Mouse (Mus musculus) lung, postnatal 0 days (tissue): ENCODE measurements around the gene Map4k2. TPM values are rescaled to one million over a fixed set of nuclear protein-coding genes. Genes with fewer than 3 reads are reported as not detected.

ENCODE experiments used
- ATAC-seq: fragments of 200-750 bp; cut with Nextera tagmentation; 2 replicates; pipeline ENCODE4 v1.8.0; 2017; ENCODE audit warnings: moderate library complexity
- DNase-seq: peaks from one replicate; pipeline ENCODE4 v3.0.0-alpha.2; 2016; ENCODE audit warnings: low spot score
- H3K27ac ChIP-seq: fragments of 300-500 bp; sonication (generic); 2 replicates; pipeline ENCODE4 v1.5.1; 2014; ENCODE audit warnings: antibody characterized with exemption, mild to moderate bottlenecking, low read length, mixed read lengths
- H3K27me3 ChIP-seq: fragments of 300-500 bp; sonication (generic); replicated peaks from 2 replicates; pipeline ENCODE4 v1.6.1; 2014; ENCODE audit warnings: low read length, mixed read lengths; ENCODE audit not compliant: insufficient read depth
- H3K36me3 ChIP-seq: fragments of 300-500 bp; sonication (generic); 2 replicates; pipeline ENCODE4 v1.6.1; 2014; ENCODE audit warnings: low read length, mixed read lengths; ENCODE audit not compliant: insufficient read depth
- H3K4me1 ChIP-seq: fragments of 300-500 bp; sonication (generic); 2 replicates; pipeline ENCODE4 v1.6.1; 2014; ENCODE audit warnings: antibody characterized with exemption, low read depth, low read length, mixed read lengths; ENCODE audit not compliant: insufficient read depth
- H3K4me2 ChIP-seq: fragments of 300-500 bp; sonication (generic); replicated peaks from 2 replicates; pipeline ENCODE4 v1.6.1; 2014; ENCODE audit warnings: low read depth, mild to moderate bottlenecking, low read length, moderate library complexity, mixed read lengths
- H3K4me3 ChIP-seq: fragments of 300-500 bp; sonication (generic); 2 replicates; pipeline ENCODE4 v1.5.1; 2014; ENCODE audit warnings: low read depth, low read length
- H3K9ac ChIP-seq: fragments of 300-500 bp; sonication (generic); replicated peaks from 2 replicates; pipeline ENCODE4 v1.6.1; 2014; ENCODE audit warnings: low read depth, mild to moderate bottlenecking
- H3K9me3 ChIP-seq: fragments of 300-500 bp; sonication (generic); 2 replicates; pipeline ENCODE4 v1.6.1; 2016; ENCODE audit warnings: low read length, mixed read lengths
- CTCF ChIP-seq: IDR thresholded peaks from 2 replicates; pipeline ENCODE4 v1.5.1; 2016; ENCODE audit warnings: antibody characterized with exemption, mild to moderate bottlenecking
- EP300 ChIP-seq: IDR thresholded peaks from 2 replicates; pipeline ENCODE4 v1.6.1; 2016; ENCODE audit warnings: antibody characterized with exemption, mild to moderate bottlenecking, control low read depth
- WGBS: fragments of 180-500 bp; shearing (Covaris S2); extraction: QIAGEN DNeasy Blood & Tissue Kit; methylation state at CpG from one replicate; pipeline ENCODE4 v1.1.7; 2014; 5-methylcytosine and 5-hydroxymethylcytosine counted together
- polyA plus RNA-seq: library from polyadenylated mRNA; unstranded; fragments of >200 nt; fragmentation: Nextera tagmentation; extraction: Ambion mirVana; gene quantifications from 2 replicates; pipeline ENCODE4 v1.2.1, GENCODE M21; 2015

The Map4k2 gene
- polyA plus RNA-seq, 1 experiment from 2014 or later = 22.5 TPM

DNA sequence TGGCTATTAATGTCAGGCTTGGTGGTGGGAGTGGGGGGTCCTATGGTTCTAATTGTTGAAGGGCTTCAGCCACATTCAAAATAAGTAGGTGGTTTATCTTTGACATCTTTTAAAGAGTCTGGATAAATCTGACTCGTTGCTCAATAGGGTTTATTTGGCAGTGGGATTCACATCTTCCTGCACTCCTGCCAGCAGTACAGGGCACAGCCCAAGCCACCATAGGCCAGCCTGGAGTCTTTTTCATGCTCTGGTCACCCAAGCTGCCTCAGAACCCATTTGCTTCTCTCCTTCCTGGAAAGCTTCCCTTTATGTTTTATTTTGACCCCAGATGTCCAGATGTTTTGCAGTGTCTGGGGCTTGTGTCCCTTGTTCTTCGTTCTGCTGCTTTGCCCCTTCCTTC lies 35.7 kb downstream of the Map4k2 start:
- ATAC-seq (no peak), DNase-seq (no peak)
- H3K9me3 ChIP-seq = no peaks in the 10 kb centered on the region
- H3K36me3 ChIP-seq = peaks cover 45% of the 10 kb centered on the region
- no peak overlapping the region for H3K4me2 ChIP-seq
- WGBS = 61% methylated on average over 2 of the region's 2 CpGs
- H3K4me3 ChIP-seq = no peak overlapping the region
- no peak overlapping the region for H3K9ac ChIP-seq
- TF ChIP-seq EP300 (no peak), CTCF (no peak)
- no peaks in the 10 kb centered on the region for H3K27me3 ChIP-seq
- H3K4me1 ChIP-seq = no peaks in the 10 kb centered on the region
- no peak overlapping the region for H3K27ac ChIP-seq

GRCm38 (mm10) chr19:6377327-6378040 lies 36.5 kb downstream of the Map4k2 start:
- H3K4me2 ChIP-seq = no peak overlapping the region
- H3K9me3 ChIP-seq = no peaks in the 10 kb centered on the region
- DNase-seq (no peak), ATAC-seq (no peak)
- 83% methylated on average over 11 of the region's 11 CpGs for whole genome bisulfite sequencing
- H3K4me3 ChIP-seq = no peak overlapping the region
- H3K27ac ChIP-seq = no peak overlapping the region
- no peaks in the 10 kb centered on the region for H3K27me3 ChIP-seq
- peaks cover 37% of the 10 kb centered on the region for H3K36me3 ChIP-seq
- no peaks in the 10 kb centered on the region; the same call in 1 of the 2 replicates for H3K4me1 ChIP-seq
- TF ChIP-seq CTCF (no peak), EP300 (no peak)
- no peak overlapping the region for H3K9ac ChIP-seq

DNA sequence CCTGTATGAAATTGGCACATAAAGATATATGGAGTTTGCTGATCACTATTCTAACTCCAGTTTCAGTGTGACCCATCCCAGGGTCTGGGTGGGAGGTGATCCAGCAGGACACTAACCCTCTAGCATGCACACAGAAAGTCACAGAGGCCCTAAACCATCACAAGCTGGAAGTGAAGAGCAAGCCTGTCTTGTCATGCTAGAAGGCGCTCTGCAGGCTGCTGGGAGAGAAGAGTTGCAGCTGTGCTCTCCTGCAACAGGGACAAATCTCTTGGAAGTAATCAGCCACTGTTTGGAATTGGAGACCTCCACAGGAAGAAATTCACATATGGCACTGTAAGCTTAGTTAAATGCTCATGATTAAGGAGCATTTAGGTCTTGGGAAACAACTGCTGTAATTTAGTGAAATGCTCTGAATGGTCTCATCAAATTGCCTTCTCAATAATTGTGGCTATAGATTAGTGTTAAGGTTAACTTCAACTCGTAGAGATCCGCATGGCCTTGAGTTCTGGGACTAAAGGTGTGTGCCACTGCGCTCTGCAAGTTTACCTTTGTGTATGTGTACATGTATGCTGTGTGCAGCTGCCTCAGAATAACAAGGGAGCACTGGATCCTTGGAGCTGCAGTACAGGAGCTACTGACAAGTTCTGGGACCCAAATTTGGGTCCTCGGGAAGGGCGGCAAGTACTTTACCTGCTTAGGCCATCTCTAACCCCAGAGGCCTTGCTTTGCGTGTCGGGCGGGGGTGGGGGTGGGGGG lies 39.7 kb downstream of the Map4k2 start:
- WGBS = 87% methylated on average over 9 of the region's 9 CpGs
- no peaks in the 10 kb centered on the region for H3K9me3 ChIP-seq
- no peak overlapping the region for H3K27ac ChIP-seq
- H3K9ac ChIP-seq = no peak overlapping the region
- peaks cover 14% of the 10 kb centered on the region; the same call in 1 of the 2 replicates for H3K4me1 ChIP-seq
- ATAC-seq (peak; percentile 8; the same call in 1 of the 2 replicates), DNase-seq (peak; percentile 76)
- TF ChIP-seq EP300 (no peak), CTCF (0 out of 2 replicates have a peak, but pooled peaks have one; percentile 18)
- H3K27me3 ChIP-seq = no peaks in the 10 kb centered on the region
- no peak overlapping the region for H3K4me3 ChIP-seq
- H3K4me2 ChIP-seq = no peak overlapping the region
- H3K36me3 ChIP-seq = peaks cover 13% of the 10 kb centered on the region

DNA sequence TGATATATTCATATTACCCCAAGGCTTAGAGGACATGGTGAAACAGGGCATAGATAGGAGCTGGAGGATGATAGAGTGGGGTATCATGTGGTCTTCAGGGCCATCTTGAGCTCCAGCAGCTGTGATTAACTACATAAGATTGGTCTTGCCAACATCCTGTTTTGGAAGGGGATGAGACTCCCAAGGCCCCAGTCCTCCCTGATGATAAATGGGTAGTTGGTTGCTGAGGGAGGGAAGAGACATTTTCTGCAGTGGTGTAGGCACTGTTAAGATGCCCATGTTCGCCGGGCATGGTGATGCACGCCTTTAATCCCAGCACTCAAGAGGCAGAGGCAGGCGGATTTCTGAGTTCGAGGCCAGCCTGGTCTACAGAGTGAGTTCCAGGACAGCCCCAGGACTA lies 40.3 kb downstream of the Map4k2 start:
- H3K9me3 ChIP-seq = no peaks in the 10 kb centered on the region
- TF ChIP-seq EP300 = no peak
- TF ChIP-seq CTCF = no peak
- no peak overlapping the region for H3K9ac ChIP-seq
- ATAC-seq (no peak), DNase-seq (no peak)
- peaks cover 7% of the 10 kb centered on the region; the same call in 1 of the 2 replicates for H3K36me3 ChIP-seq
- peaks cover 14% of the 10 kb centered on the region; the same call in 1 of the 2 replicates for H3K4me1 ChIP-seq
- 95% methylated on average over 5 of the region's 5 CpGs for WGBS
- no peaks in the 10 kb centered on the region for H3K27me3 ChIP-seq
- H3K4me3 ChIP-seq = no peak overlapping the region
- no peak overlapping the region for H3K4me2 ChIP-seq
- no peak overlapping the region for H3K27ac ChIP-seq

DNA sequence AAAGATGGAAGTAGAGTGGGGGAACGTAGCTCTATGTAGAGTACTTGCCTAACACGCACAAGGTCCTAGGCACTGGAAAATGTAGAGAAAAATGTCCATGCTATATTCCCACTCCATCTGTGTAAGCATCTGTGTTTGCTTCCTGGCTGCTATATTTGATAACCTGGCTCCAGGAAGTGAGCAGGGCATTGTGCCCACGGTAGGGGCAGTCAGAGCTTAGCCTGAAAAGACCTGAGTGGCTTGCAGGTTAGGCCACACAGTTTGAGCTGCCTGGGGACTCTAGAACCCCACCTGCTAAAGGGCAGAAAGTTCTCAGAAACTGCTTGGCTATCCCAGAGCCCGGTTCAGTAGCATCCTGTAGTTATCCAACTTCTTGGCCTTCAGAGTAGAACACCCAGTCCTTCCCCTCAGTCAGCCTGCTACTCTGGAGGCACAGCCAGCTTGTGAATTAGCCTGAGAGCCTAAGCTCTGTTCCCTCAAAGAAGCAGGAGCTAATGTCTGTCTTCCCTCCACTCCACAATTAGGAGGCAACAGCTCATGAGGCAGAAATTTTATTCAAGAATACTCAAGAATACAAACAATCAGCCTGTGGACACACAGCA lies 41.5 kb downstream of the Map4k2 start:
- H3K4me3 ChIP-seq = no peak overlapping the region
- H3K4me1 ChIP-seq = peaks cover 14% of the 10 kb centered on the region; the same call in 1 of the 2 replicates
- no peak overlapping the region for H3K4me2 ChIP-seq
- no peak overlapping the region for H3K27ac ChIP-seq
- H3K36me3 ChIP-seq = peaks cover 6% of the 10 kb centered on the region; the same call in 1 of the 2 replicates
- H3K9ac ChIP-seq = no peak overlapping the region
- H3K27me3 ChIP-seq = no peaks in the 10 kb centered on the region
- TF ChIP-seq EP300 = no peak
- TF ChIP-seq CTCF = no peak
- H3K9me3 ChIP-seq = no peaks in the 10 kb centered on the region
- WGBS = 49% methylated on average over 4 of the region's 4 CpGs
- ATAC-seq (no peak), DNase-seq (no peak)

GRCm38 (mm10) chr19:6383470-6383869 lies 42.5 kb downstream of the Map4k2 start:
- Histone ChIP-seq H3K4me2 (no peak overlapping the region), H3K9me3 (no peaks in the 10 kb centered on the region), H3K27me3 (no peaks in the 10 kb centered on the region), H3K4me1 (peaks cover 14% of the 10 kb centered on the region; the same call in 1 of the 2 replicates), H3K4me3 (no peak overlapping the region), H3K9ac (no peak overlapping the region), H3K36me3 (no peaks in the 10 kb centered on the region), H3K27ac (peak overlapping the region; percentile 52; the same call in 1 of the 2 replicates)
- 39% methylated on average over 5 of the region's 5 CpGs for WGBS
- no peak for DNase-seq
- TF ChIP-seq CTCF = no peak
- TF ChIP-seq EP300 = no peak
- no peak for ATAC-seq
